Mouse (Mus musculus): ENCODE measurements at regions not wholly inside any gene's neighbourhood (a gene's known extent, or its start where the extent isn't known, plus 50 kb on each side); places are given as distances from the start of the nearest gene placed in this dataset.

DNA sequence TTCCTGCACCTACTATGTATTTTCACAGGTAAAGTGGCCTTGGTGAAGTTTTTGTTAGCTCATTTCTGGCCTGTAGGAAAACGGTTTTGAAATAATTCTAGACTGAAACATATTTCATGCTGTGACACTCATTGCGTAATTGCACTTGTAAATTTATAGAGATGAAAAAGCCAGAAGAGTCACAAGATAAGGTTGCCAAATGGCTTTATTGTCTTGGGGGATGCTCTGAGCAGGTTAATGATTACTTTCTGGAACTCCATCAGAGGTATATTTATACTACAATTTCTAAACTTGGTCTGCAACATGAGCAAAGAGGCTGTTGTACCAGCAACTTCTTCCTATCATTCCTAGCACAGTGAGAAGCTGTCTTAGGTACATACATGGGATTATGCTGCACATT lies 370.9 kb downstream of the Epha7 start:
- TF ChIP-seq CTCF (IDR thresholded peaks at IDR 0.05; ENCODE audit: low read depth): no peak

DNA sequence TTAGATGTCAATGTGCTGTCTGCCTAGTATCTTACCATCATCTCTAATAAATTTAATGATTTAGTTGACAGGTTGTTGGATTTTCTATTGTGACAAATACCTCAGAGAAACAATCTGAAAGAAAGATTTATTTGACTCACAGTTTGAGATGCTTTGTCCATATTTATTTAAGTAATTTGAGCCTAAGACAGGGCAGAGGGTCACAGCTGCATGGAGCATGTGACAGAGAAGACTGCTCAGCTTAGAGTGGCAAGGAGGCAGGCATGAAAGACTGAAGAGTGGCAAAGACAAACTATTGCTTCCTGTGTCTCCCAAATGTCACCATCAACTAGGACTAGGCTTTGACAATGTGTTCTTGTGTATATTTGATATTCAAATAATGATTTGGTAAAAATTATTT lies 388.0 kb downstream of the Epha7 start:
- ATAC-seq (ENCODE audit: insufficient read depth) (no peak), DNase-seq (no peak)
- no peak for TF ChIP-seq CTCF (IDR thresholded peaks at IDR 0.05; ENCODE audit: low read depth)
- no peaks in the 10 kb centered on the region for H3K9me3 ChIP-seq (ENCODE audit: low read depth, low read length)
- H3K27ac ChIP-seq (ENCODE audit: low read depth): no peak overlapping the region
- no peak overlapping the region for H3K4me3 ChIP-seq (ENCODE audit: low read depth, low read length)
- no peaks in the 10 kb centered on the region for H3K36me3 ChIP-seq (ENCODE audit: insufficient read depth)
- no peaks in the 10 kb centered on the region for H3K4me1 ChIP-seq (ENCODE audit: insufficient read depth)
- H3K27me3 ChIP-seq (ENCODE audit: insufficient read depth, low read length): no peaks in the 10 kb centered on the region
- no peak overlapping the region for H3K9ac ChIP-seq
- no peak overlapping the region for H3K4me2 ChIP-seq

More for the DNA sequence above, 370.9 kb downstream of the Epha7 start:
- Histone ChIP-seq H3K27ac (ENCODE audit: low read depth) (no peak overlapping the region), H3K36me3 (ENCODE audit: insufficient read depth) (no peaks in the 10 kb centered on the region), H3K4me2 (no peak overlapping the region), H3K9me3 (ENCODE audit: low read depth, low read length) (no peaks in the 10 kb centered on the region; the same call in 1 of the 2 replicates), H3K4me1 (ENCODE audit: insufficient read depth) (no peaks in the 10 kb centered on the region), H3K4me3 (ENCODE audit: low read depth, low read length) (no peak overlapping the region), H3K27me3 (ENCODE audit: insufficient read depth, low read length) (no peaks in the 10 kb centered on the region), H3K9ac (no peak overlapping the region)
- 71% methylated on average over 2 of the region's 2 CpGs for WGBS
- ATAC-seq (ENCODE audit: insufficient read depth) (no peak), DNase-seq (no peak)
